Mouse (Mus musculus): ENCODE results near the gene Vmn1r67. TPM values are rescaled to one million over a fixed set of nuclear protein-coding genes. Genes with fewer than 3 reads are reported as not detected.

Gene Vmn1r67
- not detected in 2 replicates for polyA plus RNA-seq (2016; fragmentation: Nextera tagmentation; extraction: Ambion mirVana)

DNA sequence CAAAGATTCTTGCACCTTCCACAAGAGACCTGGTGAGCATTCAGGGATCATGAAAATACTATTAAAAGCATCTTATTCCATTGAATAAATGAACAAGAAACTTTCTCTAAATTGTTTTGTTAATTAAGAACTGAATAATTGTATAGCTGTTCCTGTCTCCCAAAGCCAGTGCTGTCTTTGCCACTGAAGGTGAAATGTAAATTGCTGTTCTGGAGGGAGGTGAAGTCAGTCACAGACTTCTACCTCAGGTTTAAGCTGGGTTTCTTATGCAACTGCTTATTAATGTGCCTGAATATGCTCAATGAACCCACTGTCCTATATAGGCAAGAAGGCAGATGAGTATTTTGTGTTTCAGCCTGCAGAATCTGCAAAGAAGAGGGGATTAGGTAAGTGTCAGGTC, at the start of gene Vmn1r67:
Vmn1r67 (plus strand) TSS at position 301 of the 400 bp plus-strand sequence.
- Histone ChIP-seq H3K27ac (no peak within 1 kb of the TSS), H3K4me1 (no peaks in the 10 kb centered on the region), H3K27me3 (ENCODE audit: insufficient read depth, poor library complexity, severe bottlenecking) (no peaks in the 10 kb centered on the region), H3K4me3 (no peak within 1 kb of the TSS), H3K9me3 (peaks cover 4% of the 10 kb centered on the region; the same call in 1 of the 2 replicates), H3K36me3 (no peaks in the 10 kb centered on the region)
- no peak for DNase-seq (ENCODE audit: low spot score)

- H3K9me3 ChIP-seq, result peaks cover 9% of the 10 kb centered on the region
- no peaks in the 10 kb centered on the region for H3K27me3 ChIP-seq (ENCODE audit: insufficient read depth, poor library complexity, severe bottlenecking)
- H3K27ac ChIP-seq, result no peak overlapping the region
- DNase-seq (ENCODE audit: low spot score), result no peak
- H3K4me3 ChIP-seq, result no peak overlapping the region
- no peaks in the 10 kb centered on the region for H3K36me3 ChIP-seq
- 55% methylated on average over 3 of the region's 3 CpGs for WGBS
- no peaks in the 10 kb centered on the region for H3K4me1 ChIP-seq
Measured at GRCm38 (mm10) chr7:10458166-10458565, 15.0 kb downstream of the Vmn1r67 start.

- no peak overlapping the region for H3K4me3 ChIP-seq
- H3K27me3 ChIP-seq (ENCODE audit: insufficient read depth, poor library complexity, severe bottlenecking), result no peaks in the 10 kb centered on the region
- no peak for DNase-seq (ENCODE audit: low spot score)
- H3K9me3 ChIP-seq, result no peaks in the 10 kb centered on the region; the same call in 1 of the 2 replicates
- no peaks in the 10 kb centered on the region for H3K4me1 ChIP-seq
- H3K27ac ChIP-seq, result no peak overlapping the region
- no peaks in the 10 kb centered on the region for H3K36me3 ChIP-seq
Measured at GRCm38 (mm10) chr7:10479813-10480212, 36.7 kb downstream of the Vmn1r67 start.

GRCm38 (mm10) chr7:10480588-10481233, 37.6 kb downstream of the Vmn1r67 start:
- no peak for DNase-seq (ENCODE audit: low spot score)
- Histone ChIP-seq H3K9me3 (no peaks in the 10 kb centered on the region; the same call in 1 of the 2 replicates), H3K27ac (no peak overlapping the region), H3K27me3 (ENCODE audit: insufficient read depth, poor library complexity, severe bottlenecking) (no peaks in the 10 kb centered on the region), H3K4me1 (no peaks in the 10 kb centered on the region), H3K36me3 (no peaks in the 10 kb centered on the region), H3K4me3 (no peak overlapping the region)
- 61% methylated on average over 18 of the region's 18 CpGs for WGBS

DNA sequence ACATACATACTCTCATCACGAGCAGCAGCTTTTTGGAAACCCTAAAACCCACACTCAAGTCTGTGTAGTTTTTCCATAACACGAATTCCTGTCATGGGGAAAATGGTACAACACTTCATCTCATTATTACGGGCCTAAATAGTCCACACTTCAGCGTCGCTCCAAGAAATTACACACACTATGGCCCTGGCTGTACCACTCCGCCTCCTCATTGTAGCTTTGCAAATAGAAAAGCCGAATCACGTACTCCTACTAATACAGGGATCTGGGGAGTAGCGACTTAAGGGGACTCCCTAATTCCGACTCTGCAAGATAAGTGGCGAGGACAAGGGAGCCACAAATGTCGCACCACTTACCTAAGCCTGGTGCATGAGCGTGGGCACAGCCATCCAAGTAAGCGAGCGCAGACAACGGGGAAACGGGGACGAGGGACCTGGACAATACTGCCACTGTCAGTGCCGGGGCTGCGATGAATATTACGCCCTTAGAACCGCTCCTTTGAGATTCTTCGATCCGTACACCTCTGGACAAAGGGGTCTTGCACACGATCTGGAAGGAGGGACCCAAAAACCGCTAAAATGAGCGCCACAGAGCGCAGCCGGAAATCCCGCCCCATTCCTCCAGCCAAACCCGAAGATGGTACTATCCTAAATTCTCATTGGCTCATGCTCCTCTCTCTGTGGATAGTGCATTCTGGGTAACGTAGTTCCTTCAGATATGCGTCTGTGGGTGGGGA, 51.8 kb downstream of the Vmn1r67 start, which contains the start of gene Zik1:
Zik1 (minus strand) TSS at position 609 of the 736 bp plus-strand sequence.
- H3K4me1 ChIP-seq, result peaks cover 6% of the 10 kb centered on the region; the same call in 1 of the 2 replicates
- H3K4me3 ChIP-seq, result peak within 1 kb of the TSS; percentile 71
- no peaks in the 10 kb centered on the region for H3K27me3 ChIP-seq (ENCODE audit: insufficient read depth, poor library complexity, severe bottlenecking)
- 3% methylated on average over 33 of the region's 33 CpGs for WGBS
- H3K27ac ChIP-seq, result peak within 1 kb of the TSS; percentile 85
- DNase-seq (ENCODE audit: low spot score), result peak; percentile 90
- H3K9me3 ChIP-seq, result no peaks in the 10 kb centered on the region
- H3K36me3 ChIP-seq, result peaks cover 30% of the 10 kb centered on the region

DNA sequence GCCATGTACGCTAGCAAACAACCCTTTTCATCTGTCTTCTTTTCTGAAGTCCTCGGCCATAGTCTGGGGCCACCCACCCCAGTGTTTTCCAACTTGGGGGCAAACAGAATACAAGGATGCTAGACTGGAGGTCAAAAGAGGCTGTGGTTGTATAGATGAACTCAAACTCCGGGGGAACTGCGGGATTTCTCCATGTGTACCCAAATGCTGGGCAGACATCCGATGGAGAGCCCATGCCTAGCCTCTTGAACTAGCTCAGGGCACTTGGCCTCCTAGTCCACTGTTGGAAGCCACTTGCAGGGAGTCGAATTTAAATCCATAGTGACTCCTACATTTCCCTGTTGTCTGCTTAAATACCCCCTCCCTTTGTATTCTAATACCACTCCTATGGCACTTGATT, 52.4 kb downstream of the Vmn1r67 start:
- no peak for DNase-seq (ENCODE audit: low spot score)
- H3K27ac ChIP-seq, result no peak overlapping the region
- H3K4me3 ChIP-seq, result peak overlapping the region; percentile 71
- H3K27me3 ChIP-seq (ENCODE audit: insufficient read depth, poor library complexity, severe bottlenecking), result no peaks in the 10 kb centered on the region
- H3K4me1 ChIP-seq, result peaks cover 6% of the 10 kb centered on the region; the same call in 1 of the 2 replicates
- peaks cover 23% of the 10 kb centered on the region for H3K36me3 ChIP-seq
- 38% methylated on average over 6 of the region's 6 CpGs for WGBS
- no peaks in the 10 kb centered on the region for H3K9me3 ChIP-seq

Other genes with a start within 250 kb of the Vmn1r67 start
- gene Vmn1r66, start 165.3 kb upstream of the Vmn1r67 start, polyA plus RNA-seq (2016; fragmentation: Nextera tagmentation; extraction: Ambion mirVana), result not detected in 2 replicates
- gene Zik1, start 52.1 kb downstream of the Vmn1r67 start, polyA plus RNA-seq (2016; fragmentation: Nextera tagmentation; extraction: Ambion mirVana), result 9.3 and 12.9 TPM in 2 replicates
- not detected in 2 replicates for gene Vmn1r68, start 115.2 kb downstream of the Vmn1r67 start, polyA plus RNA-seq (2016; fragmentation: Nextera tagmentation; extraction: Ambion mirVana)
- gene Vmn1r69, start 170.3 kb downstream of the Vmn1r67 start, polyA plus RNA-seq (2016; fragmentation: Nextera tagmentation; extraction: Ambion mirVana), result not detected in 2 replicates
- gene Vmn1r70, start 188.2 kb downstream of the Vmn1r67 start, polyA plus RNA-seq (2016; fragmentation: Nextera tagmentation; extraction: Ambion mirVana), result not detected in 2 replicates
- not detected in 2 replicates for gene Nlrp4b, start 244.5 kb downstream of the Vmn1r67 start, polyA plus RNA-seq (2016; fragmentation: Nextera tagmentation; extraction: Ambion mirVana)

Measured in heart, embryonic 10.5 days (tissue).